Mouse (Mus musculus) urinary bladder, adult 2 months (tissue): ENCODE results near the gene Irak2. TPM values are rescaled to one million over a fixed set of nuclear protein-coding genes. Genes with fewer than 3 reads are reported as not detected.
A peak's percentile ranks its signal among the peaks of the same experiment; 100 is the strongest.

Source experiments
- DNase-seq: peaks from one replicate; pipeline ENCODE4 v3.0.0; 2022; ENCODE audit warnings: low spot score
- polyA plus RNA-seq: library from polyadenylated mRNA; depleted of rRNA; stranded (reverse); fragments of >200 nt; gene quantifications from 2 replicates; pipeline ENCODE4 v1.2.3, GENCODE M21; 2012

The Irak2 gene
- polyA plus RNA-seq, 1 experiment = 91.4 TPM

- no peak for DNase-seq
These were observed 934 bp downstream of the Irak2 start for GRCm38 (mm10) chr6:113639201-113639600.

DNA sequence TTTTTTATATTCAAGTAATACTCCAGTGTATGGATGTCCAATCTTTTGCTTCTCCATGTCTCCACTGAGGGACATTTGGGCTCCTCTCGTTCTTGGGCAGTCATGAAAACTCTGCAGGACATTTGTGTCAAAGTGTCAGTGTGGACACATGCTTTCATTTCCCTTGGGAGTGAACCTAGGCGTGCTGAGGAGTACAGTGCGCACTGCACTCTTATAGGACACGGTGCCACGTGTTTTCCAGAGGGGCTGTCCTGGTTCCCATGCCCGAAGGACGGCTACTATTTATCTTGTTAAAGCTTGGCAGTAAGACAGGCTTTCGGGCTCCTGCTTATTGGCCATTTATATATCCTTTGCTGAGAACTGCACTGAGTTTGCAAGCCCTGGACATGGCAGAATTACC is 4.3 kb downstream of the Irak2 start:
- DNase-seq = no peak

GRCm38 (mm10) chr6:113643021-113643420 is 4.8 kb downstream of the Irak2 start:
- no peak for DNase-seq

- no peak for DNase-seq
These were observed 5.7 kb downstream of the Irak2 start for GRCm38 (mm10) chr6:113643967-113644366.

GRCm38 (mm10) chr6:113644808-113645207 is 6.5 kb downstream of the Irak2 start:
- DNase-seq = no peak

GRCm38 (mm10) chr6:113649346-113650196 is 11.3 kb downstream of the Irak2 start:
- DNase-seq = no peak

- no peak for DNase-seq
These were observed 12.0 kb downstream of the Irak2 start for GRCm38 (mm10) chr6:113650197-113650640.

- DNase-seq = no peak
These were observed 13.4 kb downstream of the Irak2 start for GRCm38 (mm10) chr6:113651626-113652025.

DNA sequence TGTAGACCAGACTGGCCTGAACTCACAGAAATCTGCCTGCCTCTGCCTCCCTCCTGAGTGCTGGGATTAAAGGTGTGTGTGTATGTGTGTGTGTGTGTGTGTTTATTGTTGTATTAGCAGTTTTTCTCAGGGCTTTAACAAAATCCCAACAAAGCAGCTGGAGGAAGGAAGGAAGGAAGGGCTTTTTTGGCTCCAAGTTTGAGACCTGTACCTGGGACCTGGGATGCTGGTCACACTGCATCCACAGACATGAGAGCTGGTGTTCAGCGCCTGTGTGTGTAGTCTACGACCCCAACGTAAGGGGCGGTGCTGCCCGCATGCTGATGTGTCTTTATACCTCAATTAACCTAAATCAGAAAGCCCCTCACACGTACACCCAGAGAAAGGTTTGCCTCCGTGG is 15.3 kb downstream of the Irak2 start:
- no peak for DNase-seq

DNA sequence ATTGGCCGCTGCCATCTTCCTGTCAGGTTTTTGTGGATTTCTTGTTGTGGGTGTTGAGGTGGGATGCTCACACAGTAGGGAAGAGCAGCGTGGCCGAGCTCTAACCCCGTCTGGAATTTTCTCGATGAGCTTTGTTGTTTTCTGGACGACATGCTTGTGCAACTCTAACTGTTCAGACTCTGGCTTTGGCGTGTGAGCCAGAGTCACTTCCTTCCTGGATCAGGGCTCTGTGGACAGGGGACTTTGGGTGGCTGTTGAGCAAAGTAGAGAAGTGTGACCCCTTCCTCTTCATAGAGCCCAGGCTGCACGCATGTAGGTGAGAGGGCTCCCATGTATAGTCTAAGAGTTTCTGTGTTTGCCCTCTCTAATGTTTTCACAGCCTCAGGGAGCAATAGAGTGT is 15.8 kb downstream of the Irak2 start:
- no peak for DNase-seq

- DNase-seq = no peak
These were observed 16.6 kb downstream of the Irak2 start for GRCm38 (mm10) chr6:113654753-113655397.

- DNase-seq = no peak
These were observed 17.2 kb downstream of the Irak2 start for GRCm38 (mm10) chr6:113655475-113655874.

GRCm38 (mm10) chr6:113656847-113657246 is 18.6 kb downstream of the Irak2 start:
- DNase-seq = peak; percentile 48

DNA sequence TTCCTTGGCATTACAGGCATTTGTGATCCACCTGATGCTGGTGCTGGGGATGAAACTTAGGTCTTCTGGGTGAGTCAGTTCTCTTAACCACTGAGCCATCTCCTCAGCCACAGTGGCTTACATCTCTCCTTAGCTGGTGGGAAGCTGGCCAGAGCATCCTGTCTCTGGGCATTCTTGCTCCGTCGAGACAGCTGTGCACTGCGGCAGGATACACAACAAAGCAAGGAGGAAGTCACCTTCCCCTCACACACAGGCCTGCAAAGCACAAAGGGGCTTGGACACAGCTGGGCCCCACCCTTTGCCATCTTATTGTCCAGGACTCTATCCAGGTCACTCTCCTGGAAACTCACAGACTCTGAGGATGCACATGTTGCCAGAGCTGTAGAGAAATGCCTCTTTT is 20.0 kb downstream of the Irak2 start:
- DNase-seq = no peak

DNA sequence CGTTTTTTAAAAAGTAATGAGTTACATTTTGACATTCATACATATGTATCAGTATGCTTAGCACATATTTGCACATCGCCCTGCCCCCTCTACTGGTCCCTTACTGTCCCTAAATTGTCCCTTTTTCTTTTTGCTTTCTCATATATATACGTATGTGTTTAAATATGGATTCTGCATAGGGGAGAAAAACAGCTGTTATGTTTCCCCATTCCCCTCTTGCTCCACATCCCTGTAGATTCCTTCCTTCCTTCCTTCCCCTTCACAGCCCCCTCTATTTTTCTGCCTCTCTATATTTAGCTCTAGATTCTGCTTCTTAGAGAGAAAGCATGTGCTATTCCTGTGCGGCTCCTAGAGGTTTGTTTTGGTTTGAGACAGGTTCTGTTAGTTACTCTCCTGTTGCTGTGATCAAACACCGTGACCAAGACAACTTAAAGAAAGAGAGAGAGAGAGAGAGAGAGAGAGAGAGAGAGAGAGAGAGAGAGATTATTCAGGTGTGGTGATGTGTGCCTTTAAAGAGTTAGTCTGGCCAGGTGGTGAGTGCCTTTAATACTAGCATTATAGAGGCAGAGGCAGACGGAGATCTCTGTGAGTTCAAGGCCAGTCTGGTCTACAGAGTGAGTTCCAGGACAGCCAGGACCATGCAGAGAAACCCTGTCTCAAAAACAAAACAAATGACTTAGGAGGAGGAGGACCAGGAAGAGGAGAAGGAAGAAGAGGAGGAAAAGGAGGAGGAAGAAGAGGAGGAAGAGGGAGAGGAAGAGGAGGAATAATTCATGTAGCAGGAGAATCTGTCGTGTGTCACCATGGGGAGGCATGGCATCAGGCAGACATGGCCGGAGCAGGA is 21.6 kb downstream of the Irak2 start:
- no peak for DNase-seq

- no peak for DNase-seq
These were observed 22.5 kb downstream of the Irak2 start for GRCm38 (mm10) chr6:113660492-113661352.

- DNase-seq = no peak
These were observed 23.3 kb downstream of the Irak2 start for GRCm38 (mm10) chr6:113661353-113662241.

DNA sequence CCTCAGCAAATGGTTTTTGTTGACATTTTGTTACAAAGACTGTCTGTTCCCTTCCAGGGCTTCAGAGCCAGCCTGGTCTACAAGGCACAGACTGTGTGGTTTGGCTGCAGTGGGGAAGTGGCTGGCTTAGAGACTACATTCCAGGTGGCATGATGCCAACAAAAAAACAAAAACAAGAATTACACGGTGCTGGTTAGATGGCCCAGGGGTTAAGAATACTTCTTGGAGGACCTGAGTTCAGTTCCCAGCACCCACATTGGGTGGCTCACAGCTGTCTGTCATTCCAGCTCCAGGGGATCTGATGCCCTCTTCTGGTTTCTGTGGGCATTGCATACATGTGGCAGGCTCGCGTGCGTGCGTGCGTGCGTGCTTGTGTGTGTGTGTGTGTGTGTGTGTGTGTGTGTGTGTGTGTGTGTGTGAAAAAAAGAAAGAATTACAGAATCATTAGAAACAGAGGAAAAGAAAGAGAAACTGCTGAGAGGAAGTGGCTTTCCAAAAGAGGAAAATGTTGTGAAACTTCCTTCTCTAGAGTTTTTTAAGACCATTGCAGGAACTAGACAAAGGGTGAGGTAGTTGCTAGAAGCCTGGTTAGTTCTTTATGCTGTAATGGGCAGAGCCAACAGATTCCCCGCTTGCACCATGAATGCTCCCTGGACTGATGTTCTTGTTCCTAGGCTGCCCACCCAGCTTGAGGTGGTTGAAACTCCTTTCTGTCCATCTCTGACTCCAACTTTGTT is 24.9 kb downstream of the Irak2 start:
- no peak for DNase-seq

GRCm38 (mm10) chr6:113664305-113664704 is 26.0 kb downstream of the Irak2 start:
- DNase-seq = no peak
